Mouse (Mus musculus) gastrocnemius, postnatal 14 days (tissue): ENCODE data around the gene Med9. TPM values are rescaled to one million over a fixed set of nuclear protein-coding genes. Genes with fewer than 3 reads are reported as not detected.

ENCODE experiments used
- DNase-seq: peaks from one replicate; pipeline ENCODE4 v3.0.0; 2021; ENCODE audit warnings: mixed read lengths
- intact Hi-C: fragments of 180-260 bp; cut with DNase I; formaldehyde crosslinking; loops from one replicate; pipeline ENCODE4 v1.15.1; 2025; ENCODE audit warnings: low total_unique reads
- long read RNA-seq, 2 experiments: library from polyadenylated mRNA; stranded (forward); transcript quantifications; one replicate each; pipeline ENCODE4 v2.0.0; 2021
- total RNA-seq, 2 experiments: library from RNA; stranded (reverse); gene quantifications; 2 replicates each; pipeline ENCODE4 v1.2.3; 2021

The Med9 gene
- total RNA-seq = 10 to 100 TPM; 14.0 to 15.3 TPM
- long read RNA-seq, experiment 1, transcript Med9-201 (2 exons, 1,920 nt) = major isoform, 35 of 42 reads
- long read RNA-seq, experiment 1, partial matches to known transcripts = 7 of 42 reads
- long read RNA-seq, experiment 1, other reads (novel, unspliced or antisense) = 0 of 42 reads
- long read RNA-seq, experiment 2, transcript Med9-201 (2 exons, 1,920 nt) = major isoform, 36 of 42 reads
- long read RNA-seq, experiment 2, partial matches to known transcripts = 0 of 42 reads
- long read RNA-seq, experiment 2, other reads (novel, unspliced or antisense) = 6 of 42 reads

DNA sequence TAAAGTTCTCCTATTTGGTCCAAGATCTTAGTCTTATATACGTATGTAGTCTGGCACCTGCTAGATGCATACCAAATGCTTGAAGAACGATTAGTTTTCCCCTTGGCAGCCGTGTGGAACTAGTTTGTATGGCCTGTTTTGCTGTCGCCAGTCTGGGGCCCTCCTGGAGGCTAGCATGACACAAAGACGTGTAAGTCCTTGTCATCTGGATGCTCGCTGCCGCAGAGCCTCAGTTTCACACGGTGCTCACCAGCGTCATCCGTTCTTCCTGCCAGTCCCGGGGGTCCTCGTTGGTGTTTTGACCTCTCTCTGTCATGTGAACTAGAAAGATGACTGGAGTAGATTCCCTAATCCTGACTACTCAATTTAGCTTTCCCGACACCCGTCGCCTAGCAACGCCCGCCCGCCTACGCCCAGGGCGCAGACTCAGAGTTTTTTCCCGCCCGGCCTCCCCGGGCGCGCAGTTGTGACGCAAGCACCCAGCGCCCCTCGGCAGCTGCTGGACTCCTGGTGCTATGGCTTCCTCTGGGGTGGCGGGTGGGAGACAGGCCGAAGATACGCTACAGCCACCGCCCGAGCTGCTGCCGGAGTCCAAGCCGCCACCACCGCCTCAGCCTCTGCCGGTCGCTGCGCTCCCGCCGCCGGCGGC is at the start of gene Med9:
Gene Med9 (plus strand): TSS at position 455 of the 649 bp plus-strand sequence.
- intact Hi-C loops = no loop called here
- DNase-seq = peak; percentile 96

DNA sequence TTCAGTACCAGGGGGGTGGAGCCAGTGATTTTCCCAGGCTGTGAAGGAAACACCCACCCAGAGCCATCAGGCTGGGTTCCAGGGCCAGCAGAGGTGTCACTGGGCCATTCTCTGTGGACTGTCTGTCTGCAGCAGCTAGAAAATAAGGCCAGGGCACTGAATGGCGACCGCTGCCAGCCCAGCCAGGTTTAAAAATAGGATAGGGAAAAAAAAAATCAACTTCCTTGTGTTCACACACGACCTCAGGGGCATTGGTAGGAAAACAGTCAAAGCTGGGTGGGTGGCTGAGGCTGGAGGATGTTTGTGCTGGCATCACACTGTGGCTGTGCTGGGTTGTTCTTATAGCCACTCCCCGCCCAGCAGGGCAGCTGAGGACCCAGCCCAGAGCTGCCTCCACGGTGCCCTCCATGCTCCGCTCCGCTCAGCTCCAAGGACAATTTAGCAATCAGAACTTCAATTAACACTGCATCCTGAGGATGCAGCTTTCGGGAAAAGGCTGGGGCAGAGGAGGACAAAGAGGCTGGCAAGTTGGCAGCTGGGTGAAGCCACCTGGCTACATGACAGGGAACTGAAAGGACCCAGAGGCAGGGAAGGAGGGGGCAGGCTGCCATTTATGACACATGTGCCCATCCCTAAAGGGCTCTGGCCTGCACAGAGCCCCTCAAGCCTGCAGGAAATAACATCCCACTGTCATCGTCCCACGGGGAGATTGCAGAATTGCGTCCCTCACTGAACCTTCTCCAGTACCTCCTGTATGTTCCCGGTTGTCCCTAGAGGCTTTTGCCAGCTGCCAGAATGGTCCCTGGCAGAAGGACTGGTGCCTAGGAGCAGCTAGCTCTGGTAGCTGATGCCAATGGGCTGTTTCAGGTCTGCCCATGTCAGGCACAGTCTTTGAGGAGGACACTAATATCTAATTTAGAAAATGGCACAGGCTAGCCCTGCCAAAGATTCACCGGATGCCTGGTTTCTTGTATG is 48.0 kb upstream of the Med9 start:
- intact Hi-C loops = no loop called here

DNA sequence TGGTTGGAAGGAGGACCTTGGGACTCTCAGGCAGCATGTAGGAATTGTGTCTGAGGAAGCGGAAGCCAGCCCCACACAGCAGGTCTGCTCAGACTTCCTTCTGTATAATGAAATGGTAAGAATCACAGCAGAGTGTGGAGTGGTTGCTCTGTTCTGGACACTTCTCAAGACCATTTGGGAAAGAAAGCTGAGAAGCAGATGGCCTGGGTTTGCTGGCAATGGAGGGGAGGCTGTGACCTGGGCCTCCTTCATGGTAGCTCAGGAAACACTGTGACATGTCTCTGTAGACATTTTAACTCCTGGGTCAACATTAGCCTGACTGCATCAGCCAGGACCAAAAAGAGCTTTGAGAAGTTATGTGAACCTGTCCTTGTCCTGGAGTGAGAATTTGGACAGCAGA is 47.0 kb upstream of the Med9 start:
- intact Hi-C loops = no loop called here
- no peak for DNase-seq

More for the DNA sequence above, 48.0 kb upstream of the Med9 start:
- peak; percentile 22 for DNase-seq

DNA sequence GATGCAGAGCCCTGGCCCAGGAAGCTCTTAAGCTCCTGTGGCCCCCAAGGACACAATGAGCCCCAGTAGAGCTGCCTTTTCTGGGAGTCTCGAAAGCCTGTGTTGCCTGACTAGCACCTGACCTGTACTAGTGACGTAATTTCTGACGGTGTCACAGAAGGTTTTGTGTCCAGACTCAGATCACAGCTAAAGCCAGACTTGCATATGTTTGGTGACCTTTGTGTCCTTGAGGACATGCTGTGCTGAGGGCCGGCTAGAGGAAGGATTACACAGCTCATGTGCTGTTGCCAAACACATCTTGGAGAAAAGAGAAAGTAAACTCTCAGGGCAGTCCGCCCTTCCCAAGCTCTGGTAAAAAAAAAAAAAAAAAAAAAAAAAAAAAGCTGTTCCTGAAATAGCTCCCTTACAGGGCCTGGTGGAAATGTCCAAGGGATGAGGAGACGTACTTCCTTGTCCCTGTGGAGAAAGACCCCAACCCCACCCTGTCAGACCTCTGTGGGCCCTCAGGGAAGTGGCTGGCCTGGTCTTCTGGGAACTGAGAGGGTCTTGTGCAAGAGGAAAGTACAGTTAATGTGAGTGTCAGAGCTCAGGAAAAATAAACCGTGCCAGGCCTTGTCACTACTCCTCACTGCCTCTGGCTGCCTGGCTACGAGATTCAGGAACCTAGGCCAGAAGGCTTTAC is 45.8 kb upstream of the Med9 start:
- intact Hi-C loops = no loop called here
- no peak for DNase-seq

DNA sequence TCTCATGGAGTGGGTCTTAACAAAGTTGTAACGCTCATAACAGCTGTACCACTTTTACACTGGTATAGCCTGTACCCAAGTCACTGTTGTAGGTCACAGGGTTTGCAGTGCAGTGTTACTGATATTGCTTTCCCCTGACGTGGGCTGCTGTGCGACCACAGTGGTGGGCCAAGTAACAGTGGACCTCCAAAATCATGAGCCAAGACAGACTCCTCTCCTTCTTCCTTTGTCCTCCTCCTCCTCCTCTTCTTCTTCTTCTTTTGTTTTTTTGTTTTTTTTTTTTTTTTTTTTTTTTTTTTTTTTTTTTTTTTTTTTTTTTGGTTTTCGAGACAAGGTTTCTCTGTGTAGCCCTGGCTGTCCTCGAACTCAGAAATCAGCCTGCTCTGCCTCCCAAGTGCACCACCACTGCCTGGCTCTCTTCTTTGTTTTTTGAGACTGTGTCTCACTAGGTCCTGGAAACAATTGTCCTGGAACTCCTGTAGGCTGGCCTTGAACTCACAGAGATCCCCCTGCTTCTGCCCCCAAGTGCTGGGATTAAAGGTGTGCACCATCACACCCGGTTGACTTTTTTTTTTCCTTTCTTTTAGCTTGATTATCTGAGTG is 41.4 kb upstream of the Med9 start:
- DNase-seq = no peak
- intact Hi-C loops = no loop called here

DNA sequence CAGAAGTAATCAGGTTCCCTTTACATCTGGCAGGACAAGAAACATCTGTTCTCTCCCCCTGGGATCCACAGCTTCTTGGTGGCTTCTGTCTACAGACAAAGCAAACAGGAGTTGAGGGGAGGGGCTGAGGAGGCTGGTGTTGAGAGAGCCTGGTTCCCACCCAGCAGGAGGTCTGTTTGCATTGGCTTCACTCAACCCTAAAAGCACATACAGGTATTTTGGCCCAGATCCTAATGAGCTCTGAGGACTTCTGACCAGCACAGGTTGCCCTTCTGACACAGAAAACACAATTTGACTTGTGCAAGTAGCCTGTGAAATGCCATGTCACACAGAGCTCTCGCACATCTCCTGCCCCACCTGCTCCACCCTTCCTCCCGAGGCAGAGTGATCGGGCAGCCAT is 39.6 kb upstream of the Med9 start:
- intact Hi-C loops = no loop called here
- no peak for DNase-seq

DNA sequence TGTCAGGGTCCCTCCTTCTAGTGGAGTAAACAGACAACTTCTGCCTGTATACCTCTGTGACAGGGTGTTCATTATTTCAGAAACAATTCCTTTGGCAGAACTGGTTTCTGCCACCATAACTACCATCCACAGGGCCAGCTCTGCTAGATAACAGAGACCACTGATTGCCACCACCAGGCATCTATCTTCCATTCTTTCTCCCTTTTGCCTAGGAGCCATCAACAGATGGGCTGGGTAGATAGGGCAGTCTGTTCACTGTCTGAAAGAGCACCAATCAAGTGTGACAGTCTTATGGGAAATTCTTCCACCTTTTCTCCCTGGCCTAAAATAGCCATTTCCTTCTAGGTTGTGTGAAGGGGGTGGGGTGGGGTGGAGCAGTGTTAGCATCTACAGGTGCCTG is 37.4 kb upstream of the Med9 start:
- DNase-seq = no peak
- intact Hi-C loops = no loop called here

DNA sequence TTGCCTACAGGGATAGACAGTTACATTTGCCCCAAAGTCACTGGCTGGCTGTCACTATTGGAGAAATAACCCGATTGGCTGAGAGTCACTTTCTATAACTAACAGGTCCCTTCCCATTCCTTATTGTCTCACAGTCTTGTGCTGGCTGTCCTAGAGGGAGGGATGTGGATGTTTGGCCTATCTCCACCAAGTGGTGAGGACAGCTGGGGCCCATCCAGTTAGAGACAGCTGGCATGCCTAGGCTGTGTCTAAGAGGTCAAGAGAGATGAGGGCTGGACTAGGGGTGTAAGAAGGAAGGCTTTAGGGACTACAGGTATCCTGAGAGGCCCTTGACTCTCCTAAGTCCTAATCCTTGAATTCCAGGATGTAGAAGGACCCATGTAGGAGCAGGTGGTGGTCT is 36.5 kb upstream of the Med9 start:
- DNase-seq = no peak
- intact Hi-C loops = no loop called here

DNA sequence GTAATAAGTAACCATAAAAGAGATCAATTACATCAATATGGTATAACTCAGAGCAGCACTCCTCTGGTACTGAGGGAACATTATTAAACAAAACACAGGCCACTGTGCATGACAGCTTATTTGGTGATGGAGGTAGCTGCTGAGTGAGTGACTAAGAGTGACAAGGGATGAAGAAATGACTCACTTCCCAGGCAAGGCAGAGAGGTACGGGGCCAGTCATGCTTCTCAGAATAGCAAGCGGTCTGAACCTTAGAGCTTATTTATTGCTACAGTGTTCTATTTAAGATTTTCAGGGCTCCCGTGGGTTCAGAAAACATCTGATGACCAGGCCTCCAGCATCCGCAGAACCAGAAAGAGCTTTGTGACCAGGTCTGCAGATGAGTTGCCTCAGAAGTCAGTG is 34.3 kb upstream of the Med9 start:
- DNase-seq = no peak
- intact Hi-C loops = no loop called here

DNA sequence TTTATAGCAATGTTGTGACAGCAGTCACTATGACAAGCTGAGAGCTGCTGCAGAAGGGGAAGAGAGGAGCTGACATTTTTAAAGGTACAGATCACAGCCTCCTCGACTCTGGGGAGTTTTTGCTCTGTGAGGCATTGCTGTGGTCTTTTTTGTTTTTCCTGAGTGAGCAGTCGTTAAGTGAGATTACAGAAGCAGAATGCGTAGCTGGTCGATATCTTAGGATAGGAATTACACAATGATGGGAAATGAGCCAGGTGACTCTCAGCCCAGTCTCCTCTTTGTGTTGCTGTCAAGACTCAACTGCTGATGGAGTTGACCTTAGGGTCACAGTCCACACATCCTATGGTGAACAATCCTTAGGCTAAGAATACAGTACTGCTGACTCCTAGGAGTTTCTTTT is 30.0 kb upstream of the Med9 start:
- intact Hi-C loops = no loop called here
- DNase-seq = no peak

DNA sequence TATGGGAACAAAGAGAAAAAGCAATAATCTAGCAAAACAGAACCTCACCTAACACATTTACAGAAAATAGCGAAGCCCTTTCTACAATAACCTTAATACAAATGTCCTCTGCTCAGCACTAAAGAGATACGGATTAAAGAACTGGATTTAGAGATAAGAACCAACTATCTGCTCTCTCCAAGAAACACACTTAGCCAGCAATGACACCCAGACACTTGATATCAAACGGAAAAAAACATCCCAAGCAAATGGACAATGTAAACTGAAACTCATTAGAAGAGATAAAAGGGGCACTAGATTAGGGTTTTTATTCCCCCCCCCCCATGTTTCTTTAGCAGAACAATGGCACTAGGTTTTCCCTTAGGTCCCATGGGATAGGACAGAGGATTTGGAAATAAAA is 28.6 kb upstream of the Med9 start:
- intact Hi-C loops = no loop called here
- no peak for DNase-seq

DNA sequence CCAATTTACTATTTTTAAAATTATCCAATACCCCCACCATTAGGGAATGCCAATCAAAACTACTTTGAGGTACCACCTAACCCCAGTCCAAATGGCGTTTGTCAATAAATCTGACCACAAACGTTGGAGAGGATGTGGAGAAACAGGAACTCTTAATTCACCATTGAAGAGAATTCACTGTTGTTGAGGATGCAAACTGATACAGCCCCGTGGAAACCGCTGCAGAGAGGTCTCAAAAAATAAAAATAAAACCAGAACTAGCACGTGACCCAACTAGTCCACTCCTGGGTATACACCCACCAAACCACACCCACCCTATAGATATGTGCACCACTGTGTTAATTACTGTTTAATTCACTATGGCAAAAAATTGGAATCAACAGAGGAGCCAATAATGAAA is 27.7 kb upstream of the Med9 start:
- DNase-seq = no peak
- intact Hi-C loops = no loop called here

DNA sequence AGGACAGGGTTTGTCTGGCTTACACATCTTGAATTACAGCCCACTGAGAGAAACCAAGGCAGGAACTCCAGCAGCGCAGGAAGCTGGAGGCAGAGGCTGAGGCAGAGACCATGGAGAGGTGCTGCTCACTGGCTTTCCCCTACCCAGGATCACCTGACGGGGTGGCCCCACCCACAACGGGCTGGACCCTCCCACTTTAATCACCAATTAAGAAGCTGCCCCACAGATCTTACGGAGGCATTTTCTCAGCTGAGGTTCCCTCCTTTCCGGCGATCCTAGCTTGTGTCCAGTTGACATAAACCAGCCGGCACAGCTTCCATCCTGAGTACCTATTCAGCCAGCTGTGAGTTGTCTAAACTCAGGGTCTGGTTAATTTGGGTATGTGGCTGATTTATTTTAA is 26.7 kb upstream of the Med9 start:
- no peak for DNase-seq
- intact Hi-C loops = no loop called here

DNA sequence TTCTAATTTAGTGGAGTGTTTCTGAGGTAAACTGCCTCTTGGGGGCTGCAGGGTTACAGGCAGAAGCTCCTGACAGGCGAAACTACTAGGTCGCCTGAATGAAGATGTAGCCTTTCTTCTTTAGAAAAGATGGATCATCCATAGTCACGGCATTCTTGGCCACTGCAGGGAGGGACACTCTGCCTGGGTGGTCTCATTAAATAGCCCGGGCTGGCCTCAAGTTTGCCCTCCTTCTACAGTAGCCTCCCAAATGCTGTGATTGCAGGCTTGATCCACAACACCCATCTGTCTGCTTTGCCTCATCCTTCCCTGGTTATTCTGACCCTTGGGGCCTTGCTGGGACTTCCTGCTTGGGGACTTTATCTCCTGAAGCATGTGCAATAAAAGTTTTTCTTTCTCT is 18.0 kb upstream of the Med9 start:
- intact Hi-C loops = no loop called here
- no peak for DNase-seq

DNA sequence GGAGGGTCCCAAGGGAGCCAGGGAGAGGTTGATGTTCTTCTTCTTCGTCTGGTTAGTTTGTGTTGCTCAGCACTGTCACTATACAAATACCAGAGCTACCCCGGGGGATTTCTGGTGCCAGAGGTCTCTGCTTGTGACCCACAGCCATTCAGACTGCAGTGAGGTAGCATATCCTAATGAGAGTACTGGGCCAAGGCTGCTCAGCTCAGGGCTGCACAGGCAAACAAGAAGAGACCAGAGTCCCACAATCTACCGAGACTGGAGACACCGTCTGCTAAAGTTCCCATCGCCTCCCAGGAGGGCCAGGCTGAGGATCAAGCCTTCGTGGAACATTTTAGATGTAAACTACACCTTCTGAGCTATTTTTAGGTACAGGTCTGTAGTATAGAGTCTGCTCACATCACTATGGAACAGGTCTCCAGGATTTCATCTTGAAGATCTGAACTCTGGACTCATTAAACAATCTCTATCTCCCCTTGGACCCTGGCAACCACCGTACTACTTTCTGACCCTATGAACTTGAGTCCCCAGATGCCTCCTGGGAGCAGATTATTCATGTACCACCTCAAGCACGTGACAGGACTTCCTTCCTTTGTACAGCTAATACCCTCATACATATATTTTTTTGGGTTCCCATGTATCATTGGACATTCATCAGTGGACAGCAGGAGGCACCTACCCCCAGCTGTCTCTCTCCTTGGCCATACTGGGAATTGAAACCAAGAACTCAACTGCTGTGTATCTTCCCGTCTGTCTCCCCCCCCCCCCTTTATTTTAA is 15.3 kb upstream of the Med9 start:
- intact Hi-C loops = no loop called here
- DNase-seq = no peak

DNA sequence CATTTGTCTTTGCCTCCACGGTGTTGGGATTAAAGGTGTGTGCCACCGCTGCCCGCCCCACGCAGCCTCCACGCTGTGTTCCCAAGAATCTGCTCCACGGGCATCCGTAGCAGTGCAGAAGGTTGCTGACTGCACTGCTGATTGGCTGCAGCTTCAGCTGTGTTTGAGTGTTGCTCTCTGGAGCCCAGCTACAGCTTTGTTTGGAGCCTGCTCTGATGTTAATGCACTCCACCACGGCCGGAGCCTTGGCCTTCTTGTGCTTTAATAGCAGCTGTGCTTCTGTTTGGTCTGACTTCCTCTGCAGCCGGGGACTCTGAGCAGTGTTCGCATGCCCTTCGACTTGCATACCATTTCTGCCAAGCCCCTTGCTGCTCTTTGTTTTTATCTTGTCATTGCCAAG is 14.1 kb upstream of the Med9 start:
- intact Hi-C loops = no loop called here
- no peak for DNase-seq

DNA sequence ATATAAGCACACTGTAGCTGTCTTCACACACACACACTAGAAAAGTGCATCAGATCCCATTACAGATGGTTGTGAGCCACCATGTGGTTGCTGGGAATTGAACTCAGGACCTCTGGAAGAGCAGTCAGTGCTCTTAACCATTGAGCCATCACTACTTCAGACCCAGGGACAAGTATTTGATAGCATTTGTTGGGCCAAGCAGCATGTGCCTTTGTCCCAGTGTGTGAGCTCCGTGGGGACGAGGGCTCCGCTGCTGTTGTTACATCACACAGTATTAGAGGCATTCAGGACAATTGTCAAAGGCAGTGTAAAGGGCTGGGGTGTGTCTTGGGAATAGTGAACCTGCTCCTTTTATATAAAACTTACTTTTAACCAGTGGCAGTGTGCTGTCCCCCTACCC is 11.0 kb upstream of the Med9 start:
- DNase-seq = no peak
- intact Hi-C loops = no loop called here

DNA sequence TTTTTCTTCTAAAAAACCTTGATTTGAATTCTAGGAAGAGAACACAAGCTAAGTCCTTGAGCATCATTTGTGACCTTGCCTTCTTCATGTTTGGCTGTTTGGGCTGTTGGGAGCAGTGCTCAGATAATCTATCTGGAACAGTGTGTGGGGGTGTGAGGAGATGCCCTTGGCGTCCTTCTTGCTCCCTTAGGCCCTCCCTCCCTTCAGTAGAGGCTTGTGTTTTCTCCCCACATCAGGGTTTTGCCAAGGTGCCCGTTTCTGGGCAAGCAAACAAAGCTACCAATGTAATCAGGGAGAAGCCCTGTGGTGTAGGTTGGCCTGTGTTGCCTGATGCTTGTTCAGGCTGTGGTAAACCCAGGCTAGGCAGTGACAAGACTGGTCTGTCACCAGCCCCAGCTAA is 10.4 kb upstream of the Med9 start:
- intact Hi-C loops = no loop called here
- DNase-seq = no peak

DNA sequence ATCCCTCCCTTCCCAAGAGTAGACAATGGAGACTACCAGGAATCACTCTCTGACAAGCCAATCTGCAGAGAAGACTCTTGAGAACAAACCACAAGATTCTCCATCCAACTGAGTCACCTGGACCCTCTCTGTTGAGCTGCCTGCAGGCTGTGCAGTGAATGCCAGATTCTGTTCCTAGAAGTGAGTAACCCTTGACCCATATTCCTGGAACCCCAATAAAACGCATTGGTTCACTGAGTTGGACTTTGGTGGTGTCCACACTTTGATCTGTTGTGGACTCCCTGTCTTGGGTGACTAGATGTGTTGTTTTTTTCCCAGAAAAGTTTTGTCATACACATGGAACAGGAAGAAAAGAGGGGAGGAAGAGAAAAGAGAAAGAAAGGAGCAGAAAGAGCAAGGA is 8.2 kb upstream of the Med9 start:
- DNase-seq = no peak
- intact Hi-C loops = no loop called here
